Mouse (Mus musculus) layer of hippocampus, adult 8-10 months (tissue): ENCODE measurements around the gene Mettl7b. TPM values are rescaled to one million over a fixed set of nuclear protein-coding genes. Genes with fewer than 3 reads are reported as not detected.
A peak's percentile ranks its signal among the peaks of the same experiment; 100 is the strongest.

Experiments
- DNase-seq, 2 experiments: peaks; one replicate each; pipeline ENCODE4 v3.0.0; 2022; ENCODE audit warnings: low spot score in 2 of 2
- total RNA-seq, 4 experiments: library from RNA; stranded (reverse); gene quantifications; 2 replicates each; pipeline ENCODE4 v1.2.4; 2022

Gene Mettl7b
- total RNA-seq, 4 experiments from 2014 or later = not detected

GRCm38 (mm10) chr10:128950208-128950887, 10.4 kb downstream of the Mettl7b start:
- no peak for DNase-seq

- DNase-seq = no peak
These were observed 13.3 kb downstream of the Mettl7b start for GRCm38 (mm10) chr10:128947496-128947895.

GRCm38 (mm10) chr10:128945675-128946074, 15.1 kb downstream of the Mettl7b start:
- no peak for DNase-seq

- DNase-seq = no peak
These were observed 20.2 kb downstream of the Mettl7b start for GRCm38 (mm10) chr10:128940475-128941061.

GRCm38 (mm10) chr10:128938974-128939373, 21.8 kb downstream of the Mettl7b start:
- no peak for DNase-seq

GRCm38 (mm10) chr10:128938457-128938856, 22.3 kb downstream of the Mettl7b start:
- no peak for DNase-seq

GRCm38 (mm10) chr10:128937756-128938390, 22.9 kb downstream of the Mettl7b start:
- DNase-seq = no peak

GRCm38 (mm10) chr10:128935826-128936440, 24.9 kb downstream of the Mettl7b start:
- DNase-seq = no peak

- no peak for DNase-seq
These were observed 25.6 kb downstream of the Mettl7b start for GRCm38 (mm10) chr10:128934997-128935787.

- no peak for DNase-seq
These were observed 26.6 kb downstream of the Mettl7b start for GRCm38 (mm10) chr10:128933976-128934721.

GRCm38 (mm10) chr10:128933574-128933973, 27.2 kb downstream of the Mettl7b start, which contains the start of gene Itga7:
TSS of gene Itga7 (plus strand) at chr10:128933818.
- no peak for DNase-seq

- no peak for DNase-seq
These were observed 29.3 kb downstream of the Mettl7b start for GRCm38 (mm10) chr10:128931441-128931840.

- DNase-seq = no peak
These were observed 31.0 kb downstream of the Mettl7b start for GRCm38 (mm10) chr10:128929638-128930378.

- DNase-seq = no peak
These were observed 32.4 kb downstream of the Mettl7b start for GRCm38 (mm10) chr10:128928356-128928755.

GRCm38 (mm10) chr10:128923935-128924334, 36.9 kb downstream of the Mettl7b start, which contains the start of gene Bloc1s1:
TSS of gene Bloc1s1 (minus strand) at chr10:128924035.
- no peak for DNase-seq

- peak; percentile 94 for DNase-seq
These were observed 37.6 kb downstream of the Mettl7b start for GRCm38 (mm10) chr10:128923013-128923691.

- DNase-seq = no peak
These were observed 38.1 kb downstream of the Mettl7b start, which contains the start of gene Rdh5 for GRCm38 (mm10) chr10:128922822-128923012. TSS of gene Rdh5 (minus strand) at chr10:128922888.

GRCm38 (mm10) chr10:128921883-128922821, 38.6 kb downstream of the Mettl7b start:
- DNase-seq = no peak
